Comparison of ENCODE assay signal across 26 mouse cellular contexts in genomic region chr2:130685426-130685825, GRCm38 (mm10). TPM values are rescaled to one million over a fixed set of nuclear protein-coding genes. Genes with fewer than 3 reads are reported as not detected.
"Had no signal": no experiment of that assay in that cellular context is flagged by ENCODE, and none has a peak within 500 bp of the region (broad histone marks: within the 10 kb centered on the region; RNA-seq: fewer than 3 reads in every experiment).

No protein-coding gene starts in this region.

- H3K27ac ChIP-seq: heart, adult 2 months; heart, embryonic 13.5 days; heart, embryonic 15.5 days; hindbrain, embryonic 10.5 days; hindbrain, embryonic 12.5 days; hindbrain, embryonic 14.5 days; intestine, embryonic 15.5 days; limb, embryonic 13.5 days; limb, embryonic 15.5 days; liver, embryonic 12.5 days; liver, embryonic 14.5 days had no signal

- DNase-seq: gastrocnemius, postnatal 14 days; gastrocnemius, postnatal 36 days; heart, adult 11 months; heart, adult 2 months; heart, postnatal 4 days; kidney, adult 18-20 months; kidney, adult 8-10 months; kidney, postnatal 10 days; kidney, postnatal 36 days; layer of hippocampus, adult 9-11 months; layer of hippocampus, postnatal 36 days; left cerebral cortex, postnatal 4 days had no signal

- H3K9ac ChIP-seq: heart, embryonic 13.5 days; heart, embryonic 15.5 days; hindbrain, embryonic 12.5 days; hindbrain, embryonic 14.5 days; intestine, embryonic 15.5 days; limb, embryonic 13.5 days; limb, embryonic 15.5 days; liver, embryonic 12.5 days; liver, embryonic 14.5 days had no signal

- H3K27me3 ChIP-seq: heart, embryonic 13.5 days; heart, embryonic 15.5 days; hindbrain, embryonic 12.5 days; intestine, embryonic 15.5 days; limb, embryonic 13.5 days; limb, embryonic 15.5 days; liver, embryonic 12.5 days had no signal

- H3K4me1 ChIP-seq: heart, embryonic 13.5 days; heart, embryonic 15.5 days; hindbrain, embryonic 10.5 days; hindbrain, embryonic 12.5 days; intestine, embryonic 15.5 days; limb, embryonic 13.5 days; liver, embryonic 12.5 days had no signal

- H3K4me3 ChIP-seq: heart, adult 2 months; heart, embryonic 13.5 days; heart, embryonic 15.5 days; hindbrain, embryonic 10.5 days; hindbrain, embryonic 12.5 days; intestine, embryonic 15.5 days; limb, embryonic 13.5 days; limb, embryonic 15.5 days; liver, embryonic 12.5 days had no signal

- H3K9me3 ChIP-seq: heart, embryonic 13.5 days; heart, embryonic 15.5 days; hindbrain, embryonic 10.5 days; hindbrain, embryonic 12.5 days; intestine, embryonic 15.5 days; limb, embryonic 13.5 days; limb, embryonic 15.5 days; liver, embryonic 12.5 days had no signal

- ATAC-seq: hindbrain, embryonic 16.5 days; inflammation-experienced regulatory T-cells, adult 6 months; intestine, embryonic 15.5 days; liver, embryonic 12.5 days had no signal

RNA-seq across cellular contexts. Expression of gene Slc4a11, which starts 11.9 kb away (rescaled TPM):
- total RNA-seq: gastrocnemius, adult 18-20 months; liver, adult 2 months had no signal
